Mouse (Mus musculus): ENCODE results near the gene Serpina3n.
"Not testable (repeated sequence)": the region's sequence is repeated elsewhere in the genome, so short reads cannot be mapped to it uniquely, and the experiment has no call there.

Gene Serpina3n

GRCm38 (mm10) chr12:104433951-104434735, 27.6 kb downstream of the Serpina3n start:
- no peak for DNase-seq (ENCODE audit: low read depth)

GRCm38 (mm10) chr12:104440087-104440760, 33.7 kb downstream of the Serpina3n start:
- peak; percentile 14 for DNase-seq (ENCODE audit: low read depth)

DNA sequence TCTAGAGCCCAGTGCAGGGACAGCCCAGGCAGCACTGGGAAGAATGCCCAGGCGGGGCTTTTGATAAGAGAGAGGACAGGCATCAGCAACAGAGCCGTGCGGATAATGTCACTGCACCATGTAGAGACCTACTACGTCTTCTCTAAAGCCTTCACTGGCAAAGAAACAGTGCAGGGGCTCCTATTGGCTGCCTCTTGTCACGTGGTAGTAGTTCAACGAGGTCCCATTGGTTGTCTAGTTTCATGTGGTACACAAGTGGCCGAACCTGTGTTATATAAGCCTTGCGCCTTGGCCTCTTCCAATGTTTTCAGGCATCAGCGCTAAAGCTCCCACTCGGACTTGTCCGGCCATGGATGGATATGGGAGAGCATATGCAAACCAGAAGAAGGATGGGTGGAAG, 37.2 kb downstream of the Serpina3n start:
- DNase-seq (ENCODE audit: low read depth): no peak

GRCm38 (mm10) chr12:104447056-104447455, 40.5 kb downstream of the Serpina3n start:
- not testable (repeated sequence) for DNase-seq (ENCODE audit: low read depth)

DNA sequence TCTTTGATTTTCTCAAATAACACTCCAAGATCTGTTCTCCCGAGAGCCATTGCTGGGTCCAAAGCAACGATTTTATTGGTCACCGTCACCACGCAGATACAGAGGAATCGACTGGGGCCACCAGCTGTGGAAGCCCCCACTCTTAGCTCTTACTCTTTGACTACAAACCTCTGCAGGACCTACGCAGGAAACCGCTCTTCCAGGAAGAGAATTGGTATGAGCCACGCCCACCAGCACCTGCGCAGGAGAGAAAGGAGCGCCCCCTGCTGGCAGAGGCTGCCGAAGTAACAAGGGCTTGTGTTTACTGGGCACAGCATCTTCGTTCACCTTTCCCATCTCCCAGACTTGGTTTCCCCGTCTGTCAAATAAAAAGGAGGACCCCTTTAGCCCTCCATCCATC, 41.6 kb downstream of the Serpina3n start:
- DNase-seq (ENCODE audit: low read depth): no peak

DNA sequence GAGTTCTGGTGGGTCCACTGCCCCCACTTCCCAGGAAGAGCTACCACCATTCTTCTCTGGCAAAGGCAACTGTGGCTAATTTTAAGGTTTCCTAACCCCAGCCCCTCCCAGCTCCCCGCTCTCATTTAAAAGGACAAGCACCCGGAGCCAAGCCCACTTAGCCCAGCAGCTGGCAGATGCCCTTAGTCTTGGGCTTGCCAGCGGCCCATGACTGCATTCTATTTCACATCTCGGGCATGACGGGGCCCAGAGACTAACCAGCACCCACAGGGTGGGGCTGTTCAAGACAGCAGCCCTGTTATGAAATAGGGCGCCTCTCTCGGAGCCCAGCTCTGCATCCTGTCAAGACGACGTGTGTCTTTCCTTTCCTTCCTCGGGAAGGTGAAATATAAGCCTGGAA, 43.7 kb downstream of the Serpina3n start:
- no peak for DNase-seq (ENCODE audit: low read depth)

GRCm38 (mm10) chr12:104453002-104453401, 46.5 kb downstream of the Serpina3n start:
- DNase-seq (ENCODE audit: low read depth): no peak

- DNase-seq (ENCODE audit: low read depth): no peak
Observed at GRCm38 (mm10) chr12:104459377-104459776, 52.8 kb downstream of the Serpina3n start.

DNA sequence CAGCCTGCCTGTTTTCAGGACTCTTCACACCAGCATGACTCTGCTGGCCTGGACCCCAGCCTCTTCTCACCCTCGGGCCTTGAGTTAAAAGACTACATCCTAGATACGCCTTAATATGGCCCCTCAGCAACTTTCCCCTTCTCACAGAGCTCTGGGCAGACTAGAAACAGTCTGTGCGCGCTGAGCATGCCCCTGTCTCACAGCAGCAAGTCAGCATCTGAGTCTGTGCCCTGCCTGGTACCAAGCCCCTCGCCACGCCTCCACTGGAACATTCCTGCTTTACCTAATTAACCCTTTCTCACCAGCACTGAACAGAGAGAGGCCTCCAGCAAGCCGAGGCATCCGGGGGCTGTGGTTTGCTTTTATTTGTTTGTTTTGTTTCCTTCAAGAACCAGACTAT, 54.8 kb downstream of the Serpina3n start:
- DNase-seq (ENCODE audit: low read depth): no peak
